Mouse (Mus musculus) cerebellum, postnatal 4 days (tissue): ENCODE measurements around the gene Gtpbp2.

Experiments
- DNase-seq, 2 experiments: peaks; one replicate each; pipeline ENCODE4 v3.0.0; 2022; ENCODE audit warnings: low spot score in 2 of 2, mixed read lengths in 1 of 2

Gene Gtpbp2

GRCm38 (mm10) chr17:46203078-46203477 is 42.2 kb downstream of the Gtpbp2 start:
- no peak for DNase-seq

GRCm38 (mm10) chr17:46206676-46207075 is 45.8 kb downstream of the Gtpbp2 start:
- DNase-seq = no peak

GRCm38 (mm10) chr17:46210550-46210949 is 49.7 kb downstream of the Gtpbp2 start:
- no peak for DNase-seq
